Mouse (Mus musculus) natural killer cell, adult 2 months (primary cell): ENCODE measurements around the gene Mtg1.
A peak's percentile ranks its signal among the peaks of the same experiment; 100 is the strongest.
"Not testable (repeated sequence)": the region's sequence is repeated elsewhere in the genome, so short reads cannot be mapped to it uniquely, and the experiment has no call there.

Experiments used
- DNase-seq, 2 experiments: peaks; one replicate each; pipeline ENCODE4 v3.0.0; 2022; ENCODE audit warnings: low spot score in 2 of 2

Gene Mtg1

DNA sequence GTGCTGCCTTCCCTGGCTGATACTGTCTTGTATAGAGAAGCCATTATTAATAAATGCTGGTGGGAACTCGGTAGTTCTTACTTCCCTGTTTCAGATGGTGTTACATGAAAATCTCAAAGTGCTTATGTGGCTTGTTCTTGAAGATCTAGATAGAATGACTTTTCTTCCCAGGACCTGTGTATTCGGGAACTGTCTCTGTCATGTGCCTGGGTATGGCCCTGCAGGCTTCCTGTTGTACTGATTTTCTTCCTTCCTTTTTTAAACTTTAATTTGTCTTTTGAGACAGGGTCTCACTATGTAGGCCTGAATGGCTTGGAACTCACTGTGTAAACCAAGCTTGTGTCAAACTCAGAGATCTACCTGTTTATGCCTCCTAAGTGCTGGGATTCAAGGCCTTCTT lies 9.5 kb upstream of the Mtg1 start:
- no peak for DNase-seq

DNA sequence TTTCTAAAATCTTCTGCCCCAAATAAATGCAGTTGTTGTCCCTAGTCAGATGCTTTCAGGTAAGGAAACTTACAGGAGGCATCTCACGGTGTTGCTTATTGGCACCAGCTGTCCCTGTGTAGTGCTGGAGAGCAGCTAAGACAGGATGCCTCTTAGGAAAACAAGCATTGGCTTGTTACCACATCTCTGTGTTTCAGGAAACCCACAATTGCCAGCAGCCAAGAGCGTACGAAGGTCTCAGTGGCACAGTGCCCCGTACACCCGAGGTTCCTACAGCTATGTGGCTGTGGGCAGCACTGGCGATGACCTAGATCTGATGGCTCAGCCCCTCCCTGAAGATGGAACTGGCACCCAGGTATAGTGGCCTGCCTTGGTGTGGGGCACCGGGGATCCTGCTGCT lies 5.2 kb upstream of the Mtg1 start:
- DNase-seq, result not testable (repeated sequence)

DNA sequence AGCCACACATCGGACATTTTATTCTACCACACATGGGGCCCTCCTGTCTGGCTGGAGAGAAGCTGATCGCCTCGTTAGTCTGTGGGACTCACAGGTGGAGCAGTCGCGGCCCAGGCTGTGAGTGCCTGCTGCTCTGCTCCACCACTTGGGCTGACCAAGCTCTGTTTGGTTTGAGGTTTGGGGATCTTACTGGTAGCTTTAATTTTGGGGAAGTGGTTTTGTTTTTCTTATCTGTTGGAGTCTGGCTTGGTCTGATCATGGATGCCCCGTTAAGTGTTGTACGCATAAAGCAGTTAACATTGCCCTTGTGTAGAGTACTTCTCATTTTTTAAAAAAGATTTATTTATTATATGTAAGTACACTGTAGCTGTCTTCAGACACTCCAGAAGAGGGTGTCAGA lies 3.3 kb upstream of the Mtg1 start:
- DNase-seq, result not testable (repeated sequence)

DNA sequence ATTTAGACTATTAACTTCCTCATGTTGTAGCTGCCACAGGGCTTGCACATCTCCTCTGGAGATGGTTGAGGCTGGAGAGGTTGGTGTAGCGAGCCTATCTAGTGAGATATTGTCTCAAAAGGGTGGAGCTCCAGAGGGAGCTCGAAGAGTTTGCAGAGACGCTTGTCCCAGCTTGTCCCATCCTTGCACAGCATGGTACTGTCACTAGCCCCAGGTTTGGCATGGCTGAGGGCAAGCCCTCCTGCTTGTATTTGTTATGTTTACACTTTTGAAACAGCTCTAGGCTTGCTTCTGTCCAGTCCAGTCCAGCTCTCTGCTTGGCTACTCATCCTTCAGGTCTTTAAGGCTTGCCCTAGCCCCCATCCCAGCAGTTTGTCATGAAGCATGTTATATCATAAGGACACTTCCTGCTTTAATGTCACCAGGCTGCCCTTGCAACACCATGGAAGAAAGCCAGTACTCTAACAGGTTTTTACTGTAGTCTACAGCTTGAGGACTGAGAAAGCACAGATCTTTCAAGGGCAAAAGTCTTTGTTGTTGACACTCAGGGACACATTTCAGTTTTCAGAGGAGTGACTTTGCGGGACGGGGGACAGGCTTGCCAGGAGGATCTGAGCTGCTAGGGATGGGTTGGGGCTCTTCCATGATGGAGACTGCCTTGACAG lies 2.1 kb upstream of the Mtg1 start:
- DNase-seq, result no peak

DNA sequence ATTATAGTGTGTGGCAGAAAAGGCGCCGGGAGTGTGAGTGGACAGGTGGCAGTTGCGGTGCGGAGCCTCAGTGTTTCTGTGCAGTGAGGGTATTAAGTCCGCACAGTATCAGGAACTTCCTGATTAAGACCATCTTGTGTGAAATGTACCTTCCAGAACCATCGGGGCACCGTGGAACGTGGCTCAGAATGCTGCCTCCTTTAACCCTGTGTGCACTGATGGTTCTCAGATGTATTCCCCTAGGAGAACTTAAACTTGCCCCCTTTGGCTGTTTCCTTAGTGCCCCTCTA lies 602 bp downstream of the Mtg1 start:
- DNase-seq, result no peak

DNA sequence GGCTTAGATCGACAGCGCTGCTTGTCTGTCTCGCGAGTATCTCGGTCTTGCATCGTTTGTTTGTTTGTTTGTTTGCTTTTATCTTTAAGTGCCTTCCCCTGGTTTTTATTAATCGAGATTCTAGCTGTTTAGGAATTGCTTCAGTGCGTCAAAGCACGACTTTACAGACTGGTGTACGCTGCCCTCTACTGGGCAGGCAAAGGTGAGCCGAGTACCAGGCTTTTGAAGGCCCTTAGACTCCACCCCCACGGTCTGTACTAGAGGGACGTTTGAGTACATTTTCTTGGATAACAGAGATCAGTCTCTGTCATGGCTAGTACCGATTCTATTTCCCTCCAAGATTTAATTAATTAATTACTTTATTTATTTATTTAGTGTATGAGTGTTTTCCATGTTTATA lies 4.0 kb downstream of the Mtg1 start:
- peak; percentile 57 to 74 for DNase-seq

DNA sequence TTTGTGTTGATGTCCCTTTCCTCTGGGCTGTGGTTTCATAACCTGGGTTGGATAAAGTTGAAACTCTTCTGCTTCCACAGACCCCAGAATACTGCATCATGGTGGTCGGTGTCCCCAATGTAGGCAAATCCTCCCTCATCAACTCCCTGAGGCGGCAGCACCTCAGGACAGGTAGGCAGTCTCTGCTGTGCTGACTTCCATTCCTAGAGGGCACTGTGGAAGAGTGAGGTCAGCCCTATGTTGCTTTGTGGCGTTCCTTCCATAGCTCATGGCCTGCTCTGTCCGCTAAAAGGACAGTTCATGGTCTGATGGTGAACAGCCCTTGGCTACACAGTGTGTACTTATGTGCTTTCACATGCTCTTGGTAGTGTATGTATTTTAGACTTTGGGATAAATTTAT lies 7.2 kb downstream of the Mtg1 start:
- no peak for DNase-seq

DNA sequence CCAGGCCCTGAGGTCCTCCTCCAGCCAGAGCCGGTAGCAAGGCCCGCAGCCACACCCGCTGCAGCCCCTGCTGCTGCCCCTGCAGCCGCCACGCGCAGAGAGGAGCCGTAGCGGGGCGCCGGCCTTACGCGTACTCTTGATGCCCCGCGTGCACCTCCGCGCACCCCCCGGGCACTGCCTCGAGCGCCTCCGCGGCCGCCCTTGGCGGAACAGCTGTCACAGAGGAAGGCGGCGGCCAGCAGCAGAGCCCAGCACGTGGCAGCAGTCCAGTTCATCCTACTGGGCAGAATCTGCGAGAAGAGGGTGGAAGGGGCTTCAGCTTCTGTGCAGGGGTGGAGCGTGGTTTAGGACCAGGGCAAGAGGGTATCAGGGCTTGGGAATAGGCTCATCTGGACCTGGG lies 16.0 kb downstream of the Mtg1 start:
- no peak for DNase-seq

DNA sequence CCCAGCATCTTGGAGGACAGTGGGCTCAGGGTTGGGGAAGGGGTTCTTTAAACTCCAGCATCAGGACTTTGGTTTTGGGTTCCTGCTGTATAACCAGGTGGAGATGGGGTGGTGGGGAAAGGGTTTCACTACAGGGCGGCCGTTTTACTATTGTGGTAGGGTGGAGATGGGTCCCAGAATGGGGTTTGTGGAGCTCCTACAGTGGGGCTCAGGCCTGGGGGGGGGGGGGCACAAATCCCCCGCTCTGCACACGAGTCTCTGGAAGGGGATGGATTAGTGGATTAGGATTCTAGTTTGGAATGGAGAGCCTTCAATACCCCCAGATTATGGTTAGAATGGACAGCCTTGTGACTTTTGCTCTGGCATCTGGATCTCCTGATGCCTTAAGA lies 16.5 kb downstream of the Mtg1 start:
- no peak for DNase-seq

DNA sequence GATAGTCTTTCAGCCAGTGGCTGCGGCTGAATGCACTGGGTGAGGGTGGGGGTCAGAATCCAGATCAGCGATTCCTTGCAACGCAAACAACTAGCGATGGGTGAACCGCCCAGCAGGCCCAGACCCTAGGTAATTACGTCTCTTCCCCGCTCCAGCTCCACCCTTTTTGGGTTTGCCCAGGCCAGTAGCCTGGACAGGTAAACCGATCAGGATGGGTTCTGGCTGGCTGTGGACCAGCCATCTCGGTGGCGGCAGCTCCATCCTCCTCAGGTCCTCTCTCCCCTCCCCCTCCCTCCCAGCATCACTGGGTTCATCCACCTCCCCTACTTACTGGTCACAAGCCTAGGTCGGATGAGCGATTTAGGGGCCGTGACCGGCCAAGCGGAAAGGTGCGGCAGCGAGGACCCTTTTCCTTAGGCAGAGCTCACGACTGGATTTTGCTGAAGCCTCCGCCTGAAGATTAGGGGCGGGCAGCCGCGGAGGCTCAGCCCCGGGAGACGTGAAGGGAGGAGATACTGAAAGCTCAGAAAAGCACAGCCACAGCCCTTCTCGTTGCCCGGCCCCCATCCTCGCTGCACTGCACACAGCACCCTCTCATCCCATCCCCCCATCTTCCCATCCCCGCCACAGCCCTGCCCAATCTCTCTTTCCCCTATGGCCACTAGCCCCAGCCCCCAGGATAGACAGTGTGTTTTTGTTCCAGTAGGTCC lies 17.0 kb downstream of the Mtg1 start, which contains the start of gene Sprn:
Sprn (minus strand) TSS at position 660 of the 710 bp plus-strand sequence.
- no peak for DNase-seq

DNA sequence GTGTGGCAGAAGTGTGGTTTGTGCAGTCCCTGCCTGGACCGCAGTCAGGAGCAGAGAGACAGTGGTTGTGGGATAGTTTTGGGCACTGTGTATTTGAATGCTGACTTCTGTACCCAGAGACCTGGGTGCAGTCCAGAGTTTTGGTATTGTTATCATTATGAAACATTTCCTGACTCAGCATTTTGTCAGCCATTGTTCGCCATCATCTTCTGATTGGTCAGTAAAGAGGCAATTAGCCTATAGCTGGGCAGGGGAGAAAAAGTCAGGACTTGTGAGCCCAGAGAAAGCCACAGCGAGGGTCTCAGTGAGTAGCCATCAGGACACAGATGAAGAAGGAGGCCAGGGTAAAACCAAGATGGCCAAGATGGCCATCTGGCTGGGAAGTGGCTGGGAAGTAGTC lies 23.0 kb downstream of the Mtg1 start:
- no peak for DNase-seq

DNA sequence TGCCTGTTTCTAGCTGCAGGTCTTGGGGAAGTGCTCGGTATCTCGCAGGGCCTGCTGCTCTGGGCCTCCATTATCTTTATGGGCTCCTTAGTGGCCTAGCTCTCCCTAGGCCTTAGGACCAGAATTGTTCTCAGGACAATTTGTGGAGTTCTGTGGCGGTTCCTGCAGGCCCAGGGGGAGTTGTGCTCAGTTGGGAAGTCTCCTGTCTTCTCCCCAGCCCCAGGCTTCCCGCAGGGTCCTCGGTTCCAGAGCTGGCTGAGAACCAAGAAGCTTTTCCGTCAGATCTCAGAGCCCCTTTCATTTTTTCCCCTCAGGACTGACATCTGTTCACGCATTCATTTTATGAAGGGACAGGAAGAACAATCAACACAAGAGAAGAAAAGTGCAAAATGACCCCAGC lies 27.3 kb downstream of the Mtg1 start, which contains the start of gene Olfr522:
Olfr522 (minus strand) TSS at position 101 of the 400 bp plus-strand sequence.
- DNase-seq, result no peak

DNA sequence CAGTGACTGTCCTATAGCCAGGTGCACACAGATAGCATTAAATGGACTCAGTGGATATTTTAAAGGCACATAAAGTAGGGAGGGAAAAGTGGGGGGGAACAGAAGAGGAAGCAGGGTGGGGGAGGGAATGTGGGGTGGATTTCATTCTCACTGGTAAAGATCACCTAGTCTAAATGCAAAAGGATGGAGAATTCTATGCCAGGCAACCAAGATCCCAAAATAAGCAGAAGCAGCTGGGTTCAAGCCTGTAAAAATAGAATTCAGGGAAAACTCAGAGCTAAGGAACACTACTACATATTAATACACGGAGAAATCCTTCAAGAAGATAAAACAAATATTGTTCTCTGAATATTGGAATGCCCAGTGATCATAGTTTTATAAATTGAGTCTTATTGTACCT lies 30.6 kb downstream of the Mtg1 start:
- no peak for DNase-seq

DNA sequence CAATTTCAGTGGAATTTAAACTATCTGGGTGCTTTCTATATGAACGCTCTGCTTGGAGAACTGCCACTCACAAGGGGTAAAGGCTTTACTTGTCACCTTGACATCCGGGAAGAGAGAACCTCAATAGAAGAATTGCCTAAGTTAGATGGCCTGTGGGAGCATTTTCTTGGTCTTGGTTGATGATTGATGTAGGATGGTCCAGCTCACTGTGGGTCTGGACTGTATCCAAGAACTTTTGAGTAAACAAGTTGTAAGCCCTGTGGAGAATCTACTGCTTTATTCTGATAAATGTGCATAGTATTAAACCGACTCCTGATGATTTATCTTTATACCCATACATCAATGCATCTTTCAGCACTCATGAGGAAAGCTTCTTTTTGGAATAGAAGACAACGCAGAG lies 32.0 kb downstream of the Mtg1 start:
- no peak for DNase-seq

DNA sequence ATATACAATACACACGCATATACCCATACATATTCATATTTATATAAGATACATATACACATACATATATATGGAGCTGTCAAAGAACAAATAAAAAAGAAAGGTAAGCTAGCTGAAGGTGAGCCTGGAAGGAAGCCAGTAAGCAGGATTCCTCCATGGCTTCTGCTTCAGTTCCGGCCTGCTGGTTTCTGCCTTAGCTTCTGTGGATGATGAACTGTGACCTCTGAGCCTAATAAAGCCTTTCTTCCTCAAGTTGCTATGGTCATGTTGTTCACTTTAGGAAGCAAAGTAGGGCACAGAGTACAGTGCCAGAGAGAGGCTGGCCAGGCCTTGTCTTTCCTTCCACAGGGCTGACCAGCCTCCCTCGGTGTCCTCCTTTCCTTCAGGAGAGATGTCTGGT lies 33.5 kb downstream of the Mtg1 start:
- DNase-seq, result no peak

DNA sequence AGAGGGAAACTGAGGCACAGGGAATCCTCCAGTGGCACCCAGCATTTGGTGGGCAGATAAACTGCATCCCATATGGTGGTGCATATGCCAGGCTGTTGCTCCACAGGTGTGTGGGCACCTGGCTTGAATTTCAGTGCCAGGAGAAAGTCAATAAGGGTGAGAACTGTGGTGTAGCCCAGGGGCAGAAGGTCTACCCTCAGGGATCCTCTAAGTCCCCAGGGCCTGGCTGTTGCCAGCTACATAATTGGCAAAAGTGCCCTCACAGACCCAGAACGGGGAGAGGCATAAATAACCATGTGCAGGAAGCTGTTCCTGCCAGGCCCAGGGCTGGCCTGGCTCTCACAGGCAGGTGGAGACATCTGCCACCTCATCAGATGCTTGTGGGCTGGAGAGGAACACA lies 35.6 kb downstream of the Mtg1 start, which contains the start of gene Olfr523:
Olfr523 (plus strand) TSS at position 282 of the 400 bp plus-strand sequence.
- DNase-seq, result no peak

DNA sequence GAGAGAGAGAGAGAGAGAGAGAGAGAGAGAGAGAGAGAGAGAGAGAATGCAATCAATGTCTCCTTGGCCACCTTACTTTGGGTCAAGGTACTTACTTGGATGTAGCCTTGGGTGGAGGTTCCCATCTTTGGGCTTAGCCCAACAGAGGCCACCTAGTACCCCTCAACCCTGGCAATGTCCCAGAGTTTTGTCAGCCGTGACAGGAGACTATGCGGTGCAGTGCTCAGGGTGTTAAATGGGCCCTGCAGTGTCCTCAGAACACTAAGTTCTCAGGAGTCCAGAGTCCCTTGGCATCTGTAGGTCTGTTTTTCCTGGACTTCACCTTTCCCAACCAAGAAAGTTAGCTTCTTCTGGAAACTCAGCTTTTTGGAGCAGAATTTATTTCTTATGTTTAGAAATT lies 41.8 kb downstream of the Mtg1 start:
- DNase-seq, result no peak

DNA sequence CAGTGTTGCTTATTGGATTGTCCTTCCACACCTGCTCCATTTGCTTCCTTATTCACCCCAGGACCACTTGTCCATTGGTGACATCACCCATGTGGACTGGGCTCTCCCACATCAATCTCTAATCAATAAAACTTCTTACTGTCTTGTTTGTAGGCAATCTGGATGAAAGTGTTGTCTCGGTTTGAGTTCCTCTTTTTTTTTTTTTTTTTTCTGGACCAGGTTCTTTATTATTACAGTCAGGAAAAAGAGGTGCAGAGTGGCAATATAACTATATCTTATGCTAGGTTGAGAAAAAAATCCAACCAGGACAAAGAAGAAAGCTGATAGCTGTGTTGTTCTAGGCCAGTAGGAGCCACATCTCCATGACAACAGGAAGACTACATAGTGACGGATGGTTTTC lies 43.3 kb downstream of the Mtg1 start:
- no peak for DNase-seq

DNA sequence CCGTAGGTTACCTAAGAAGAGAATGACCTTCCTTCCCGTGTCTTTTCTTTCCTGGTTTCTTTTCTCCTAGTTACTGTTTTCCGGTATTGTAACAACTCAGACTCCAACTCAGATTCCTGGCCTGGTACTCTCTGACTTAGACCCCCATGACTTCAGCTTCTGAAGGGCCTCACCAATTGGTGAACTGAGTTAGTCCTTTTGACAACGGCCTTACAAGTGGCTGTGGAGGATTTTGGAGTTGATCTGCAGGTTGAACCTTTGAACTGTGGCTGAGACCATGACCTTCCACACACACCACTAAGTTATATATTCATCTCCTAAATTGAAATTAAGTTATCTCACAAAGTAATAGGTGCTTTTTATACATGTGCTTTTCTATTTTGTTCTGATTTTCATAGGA lies 46.8 kb downstream of the Mtg1 start:
- DNase-seq, result no peak

DNA sequence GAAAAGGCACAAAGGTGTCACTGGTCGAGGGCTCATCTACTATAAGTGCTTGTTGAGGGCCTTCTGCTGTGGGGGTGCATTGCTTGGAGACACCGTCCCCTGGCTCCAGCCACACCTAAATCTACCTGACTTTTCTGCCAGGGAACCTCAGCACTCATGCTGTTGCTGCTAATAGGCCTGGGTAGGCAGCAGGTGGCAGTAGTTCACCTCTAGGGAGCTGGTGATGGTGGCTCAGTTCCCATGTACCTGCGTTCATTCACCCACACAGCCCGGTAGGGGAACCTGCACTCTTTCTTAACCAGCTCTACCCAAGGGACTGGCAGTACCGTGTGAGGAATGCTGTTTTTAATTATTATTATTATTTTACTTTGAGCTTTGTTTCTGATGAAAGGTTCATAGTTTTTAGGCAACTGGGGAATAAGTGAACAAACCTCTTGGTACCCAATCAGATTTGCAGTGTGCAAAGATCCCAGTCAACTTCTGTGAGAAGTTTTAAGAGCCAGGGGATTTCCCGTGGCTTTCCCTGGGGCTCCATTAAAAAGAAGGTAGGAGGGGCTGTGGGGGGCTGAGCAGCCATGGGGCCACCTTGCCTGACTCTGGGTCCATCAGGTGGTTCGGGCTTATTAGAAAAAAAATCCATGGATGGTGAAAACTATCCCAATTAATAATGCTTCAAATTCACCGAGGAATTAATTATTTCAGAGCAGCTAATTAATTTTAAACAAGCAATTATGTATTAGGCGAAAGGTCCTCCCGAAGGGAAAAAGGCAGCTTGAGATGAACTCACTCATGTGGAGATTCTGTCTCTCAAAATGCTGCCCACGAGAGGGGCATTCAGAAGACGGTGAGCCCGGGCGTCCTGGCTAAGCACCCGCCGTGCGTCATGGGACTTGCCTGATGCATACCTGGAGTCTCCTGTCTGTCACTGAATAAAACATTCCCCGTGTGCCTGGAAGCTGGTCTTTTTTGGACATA lies 49.6 kb downstream of the Mtg1 start:
- peak in 1 of 2 experiments; percentile 11 for DNase-seq

DNA sequence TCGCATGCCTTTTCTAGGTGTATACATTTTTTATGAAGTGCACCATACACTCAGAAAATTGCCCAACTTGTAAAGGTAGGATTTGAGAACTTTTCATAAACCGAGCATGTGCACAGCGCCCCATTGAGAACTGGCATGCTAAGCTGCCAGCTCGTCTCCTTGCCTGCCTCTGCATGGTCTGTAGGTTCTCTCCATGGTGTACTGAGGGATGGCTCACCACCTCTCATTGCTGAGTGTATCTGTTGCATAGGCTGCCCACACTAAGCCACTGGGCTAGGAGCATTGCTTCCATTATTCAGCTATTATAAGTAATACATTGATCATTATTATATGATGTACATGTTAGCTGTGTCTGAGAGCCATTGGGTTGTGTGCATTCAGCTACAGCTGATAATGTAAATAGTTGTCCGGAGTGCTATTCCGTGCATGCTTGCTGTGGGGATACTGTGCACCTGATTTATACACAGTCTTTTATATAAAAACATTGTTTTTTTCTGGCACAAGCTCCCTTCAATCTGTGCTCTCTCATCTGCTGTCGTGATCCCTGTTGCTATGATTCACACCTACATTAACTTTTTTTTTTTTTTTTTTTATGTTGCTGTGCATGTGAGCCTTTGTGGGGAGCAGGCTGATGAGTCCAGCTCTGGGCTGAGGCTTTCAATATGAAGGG lies 50.5 kb downstream of the Mtg1 start:
- no peak for DNase-seq
